Mouse (Mus musculus) megakaryocyte, embryonic 14.5 days (primary cell): ENCODE measurements at regions not wholly inside any gene's neighbourhood (a gene's known extent, or its start where the extent isn't known, plus 50 kb on each side); places are given as distances from the start of the nearest gene placed in this dataset.

Experiments
- FLI1 ChIP-seq: IDR thresholded peaks from 2 replicates; pipeline ENCODE4 v1.6.1; 2012; ENCODE audit warnings: low read length, inconsistent platforms, mixed read lengths
- GATA1 ChIP-seq: IDR thresholded peaks from 3 replicates; pipeline ENCODE4 v1.6.1; 2012; ENCODE audit warnings: mixed read lengths, low read length, inconsistent platforms, borderline replicate concordance

DNA sequence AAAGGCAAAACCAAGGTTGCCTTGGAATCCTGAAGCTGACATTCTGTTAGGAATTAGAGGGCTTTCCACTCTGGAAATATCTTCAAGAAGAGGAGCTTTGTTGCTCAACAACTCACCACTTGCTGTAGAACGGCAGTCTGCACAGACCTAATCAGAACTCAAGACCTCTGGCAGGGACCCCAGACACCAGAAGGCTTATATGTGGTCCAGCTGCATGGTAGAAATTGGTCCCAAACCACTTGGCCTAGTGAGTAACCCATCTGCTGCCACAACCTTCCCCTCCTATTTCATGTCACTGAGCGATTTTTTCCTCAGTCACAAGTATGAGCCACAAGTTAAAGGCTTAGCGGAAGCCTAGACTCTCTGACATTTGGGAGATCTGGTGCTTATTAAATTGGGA lies 105.2 kb upstream of the Adamts18 start:
- TF ChIP-seq GATA1: no peak
- TF ChIP-seq FLI1: no peak
